Mouse (Mus musculus) heart, adult 8-10 months (tissue): ENCODE data around the gene Slc40a1. TPM values are rescaled to one million over a fixed set of nuclear protein-coding genes. Genes with fewer than 3 reads are reported as not detected.

Experiments used
- DNase-seq: peaks from one replicate; pipeline ENCODE4 v3.0.0; 2022; ENCODE audit warnings: low spot score
- total RNA-seq, 4 experiments: library from RNA; stranded (reverse); gene quantifications; 2 replicates each; pipeline ENCODE4 v1.2.4; 2022

Slc40a1 gene
- total RNA-seq, 4 experiments from 2014 or later: 22.0 to 29.0 (median 26.5) TPM

DNA sequence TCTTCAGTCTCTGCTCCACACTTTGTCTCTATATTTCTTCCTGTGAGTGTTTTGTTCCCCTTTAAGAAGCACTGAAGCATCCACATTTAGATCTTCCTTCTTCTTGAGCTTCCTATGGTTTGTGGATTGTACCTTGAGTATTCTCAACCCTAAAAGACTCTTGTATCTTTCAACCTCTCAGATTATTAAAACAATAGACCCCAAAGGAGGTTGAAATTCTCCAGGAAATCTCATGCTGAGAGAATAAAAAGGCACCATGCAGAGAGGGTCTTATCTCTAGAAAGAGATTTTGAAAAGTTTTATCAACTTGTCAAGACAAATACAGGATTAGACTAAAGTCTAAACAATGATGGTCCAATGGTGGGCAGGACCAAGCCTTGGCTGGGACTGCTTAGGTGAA lies 42.9 kb downstream of the Slc40a1 start:
- DNase-seq: no peak

GRCm38 (mm10) chr1:45882076-45882475 lies 44.2 kb downstream of the Slc40a1 start:
- no peak for DNase-seq

GRCm38 (mm10) chr1:45881228-45881832 lies 45.0 kb downstream of the Slc40a1 start:
- DNase-seq: no peak

DNA sequence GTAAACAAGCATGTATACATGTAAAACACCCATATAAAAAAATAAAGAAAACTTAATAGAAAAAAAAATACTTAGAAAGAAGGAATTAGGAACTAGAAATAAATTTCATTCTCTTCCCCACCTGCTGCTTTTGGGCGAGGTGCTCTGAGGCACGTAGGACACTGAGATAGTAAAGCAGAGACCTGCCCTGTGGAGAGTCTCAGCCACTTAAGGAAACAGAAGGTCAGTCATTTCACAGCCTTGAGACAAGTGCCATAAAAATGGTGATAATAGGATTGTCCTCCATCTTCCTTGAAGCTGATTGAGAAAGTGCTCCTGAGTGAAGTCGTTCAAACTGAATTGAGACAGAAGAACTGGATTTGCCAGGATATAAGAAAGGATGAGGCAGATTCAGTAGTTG lies 48.9 kb downstream of the Slc40a1 start:
- DNase-seq: no peak

DNA sequence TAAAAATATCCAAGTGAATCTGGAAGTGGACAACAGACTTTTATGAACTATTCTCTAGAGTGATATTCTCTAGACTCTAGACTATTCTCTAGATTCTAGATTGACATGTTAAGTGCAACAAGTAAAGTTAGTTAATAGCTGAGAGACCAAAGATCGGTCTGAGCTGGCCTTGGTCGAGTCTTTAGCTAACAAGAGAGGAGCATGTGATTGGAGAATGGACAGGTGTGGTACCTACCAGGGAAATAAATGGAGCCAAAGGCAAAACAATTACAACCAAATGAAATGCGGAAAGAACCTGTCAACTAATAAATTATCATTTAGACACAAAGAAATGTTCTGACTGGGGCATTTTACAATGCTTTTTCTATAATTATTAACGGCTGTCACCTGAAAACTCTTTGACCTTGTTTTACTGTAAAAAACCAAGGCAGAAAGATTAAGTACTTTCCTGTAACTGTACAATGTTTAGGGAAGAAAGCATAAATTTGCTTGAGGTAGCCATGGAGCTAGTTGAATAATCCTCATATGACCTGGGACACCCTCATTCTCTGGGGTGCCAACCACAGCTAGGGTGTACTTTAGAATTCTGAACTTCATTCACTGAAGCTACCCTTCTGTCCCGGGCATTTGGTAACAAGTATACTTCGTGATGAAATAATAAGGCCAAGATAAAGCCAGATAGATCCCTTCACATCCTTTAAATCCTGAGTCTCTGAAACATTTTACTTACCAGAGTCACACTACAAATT lies 49.7 kb downstream of the Slc40a1 start:
- DNase-seq: no peak

- DNase-seq: no peak
Measured at GRCm38 (mm10) chr1:45875640-45876039, 50.7 kb downstream of the Slc40a1 start.

GRCm38 (mm10) chr1:45873250-45873649 lies 53.1 kb downstream of the Slc40a1 start:
- DNase-seq: no peak

- no peak for DNase-seq
Measured at GRCm38 (mm10) chr1:45868479-45869137, 57.7 kb downstream of the Slc40a1 start.

GRCm38 (mm10) chr1:45868050-45868449 lies 58.3 kb downstream of the Slc40a1 start:
- no peak for DNase-seq

GRCm38 (mm10) chr1:45866288-45867018 lies 59.9 kb downstream of the Slc40a1 start:
- DNase-seq: no peak

GRCm38 (mm10) chr1:45865727-45866126 lies 60.6 kb downstream of the Slc40a1 start:
- DNase-seq: no peak

DNA sequence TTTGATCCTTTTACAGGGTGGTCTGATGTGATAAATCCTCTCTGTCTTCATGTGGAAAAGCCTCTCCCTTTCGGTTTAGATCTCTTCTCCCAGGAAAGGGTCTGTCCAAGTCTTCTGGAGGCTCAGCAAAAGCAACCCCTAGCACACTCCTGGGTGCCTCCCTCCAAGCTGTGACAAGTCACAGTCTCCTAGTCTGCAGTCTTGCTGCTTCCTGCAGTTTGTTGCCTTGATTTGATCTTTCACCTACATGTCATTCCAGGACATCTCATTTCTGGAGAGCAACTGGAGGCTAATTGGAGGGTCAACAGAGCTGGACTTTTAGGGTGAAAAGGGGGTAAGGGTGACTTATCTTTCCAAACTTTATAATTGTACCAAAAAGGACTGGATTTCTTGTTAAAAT lies 61.0 kb downstream of the Slc40a1 start:
- no peak for DNase-seq

- DNase-seq: peak; percentile 53
Measured at GRCm38 (mm10) chr1:45864564-45865014, 61.7 kb downstream of the Slc40a1 start.

- no peak for DNase-seq
Measured at GRCm38 (mm10) chr1:45863641-45864040, 62.7 kb downstream of the Slc40a1 start.

GRCm38 (mm10) chr1:45861162-45861561 lies 65.2 kb downstream of the Slc40a1 start:
- DNase-seq: no peak

DNA sequence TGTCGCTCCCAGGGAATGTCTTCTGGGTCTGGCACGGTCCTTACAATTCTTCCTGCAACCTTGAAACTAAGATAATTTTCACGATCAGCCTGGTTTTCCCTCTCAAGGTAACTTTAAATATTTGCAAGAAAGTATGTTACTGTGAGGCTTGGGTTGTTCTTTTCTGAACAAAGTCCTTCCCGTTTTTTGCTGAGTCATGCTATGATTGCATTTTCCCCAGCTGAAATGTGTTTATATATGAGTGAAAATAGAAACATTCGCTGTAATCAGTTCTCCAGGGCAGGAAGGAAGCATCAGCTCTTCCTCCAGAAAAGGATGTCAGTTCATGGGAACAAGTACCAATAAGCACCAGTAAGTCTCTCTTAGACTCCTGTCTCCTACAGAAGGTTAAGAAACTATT lies 66.0 kb downstream of the Slc40a1 start:
- peak; percentile 46 for DNase-seq

Other genes starting within 250 kb of the Slc40a1 start
- 10 to 100 TPM; 17.7 to 25.3 (median 21.5) TPM for gene Wdr75, start 131.4 kb downstream of the Slc40a1 start, total RNA-seq
- not detected for gene Gm5269, start 36.2 kb downstream of the Slc40a1 start, total RNA-seq
- 1 to 10 TPM in 2 of 4 experiments, under 1 TPM in 2; 0.69 to 2.1 (median 0.89) TPM for gene Dnah7b, start 139.8 kb upstream of the Slc40a1 start, total RNA-seq